17 mouse cellular contexts compared by ENCODE assay signal in the genomic region with DNA sequence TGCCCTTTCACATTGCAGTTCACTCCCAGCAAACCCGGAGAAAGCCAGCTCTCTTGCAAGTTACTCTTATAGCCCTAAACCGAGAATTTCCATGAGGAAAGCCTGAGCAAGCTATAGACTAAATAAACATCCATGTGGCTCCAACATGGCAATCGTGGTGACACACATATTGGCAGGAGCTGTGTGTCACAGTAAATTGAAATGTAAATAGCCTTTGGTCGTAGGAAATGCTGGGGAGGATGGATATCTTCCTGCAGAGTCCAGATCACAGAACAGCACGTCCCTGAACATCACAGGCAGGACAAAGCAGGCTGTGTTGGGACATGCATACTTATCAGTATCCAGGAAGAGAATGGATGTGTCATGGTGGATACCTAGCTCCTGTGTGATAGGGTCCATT.
"Had no signal": no experiment of that assay in that cellular context is flagged by ENCODE, and none has a peak within 500 bp of the region (broad histone marks: within the 10 kb centered on the region; RNA-seq: fewer than 3 reads in every experiment).

No protein-coding gene starts in this region.

- H3K27me3 ChIP-seq: liver, embryonic 13.5 days; liver, embryonic 15.5 days; midbrain, embryonic 13.5 days; midbrain, embryonic 15.5 days; neural tube, embryonic 12.5 days; stomach, embryonic 15.5 days had no signal

- H3K9ac ChIP-seq: liver, embryonic 13.5 days; liver, embryonic 15.5 days; liver, postnatal 0 days; midbrain, embryonic 13.5 days; midbrain, embryonic 15.5 days; neural tube, embryonic 12.5 days; stomach, embryonic 15.5 days had no signal

- H3K4me1 ChIP-seq: liver, embryonic 13.5 days; liver, embryonic 15.5 days; megakaryocyte, embryonic 14.5 days; midbrain, embryonic 13.5 days; midbrain, embryonic 15.5 days; neural tube, embryonic 12.5 days; stomach, embryonic 15.5 days had no signal

- H3K4me2 ChIP-seq: liver, embryonic 11.5 days; liver, embryonic 13.5 days; liver, embryonic 15.5 days; midbrain, embryonic 11.5 days; midbrain, embryonic 13.5 days; midbrain, embryonic 15.5 days; neural tube, embryonic 12.5 days; stomach, embryonic 15.5 days had no signal

- H3K27ac ChIP-seq: liver, embryonic 13.5 days; liver, embryonic 15.5 days; macrophage; midbrain, embryonic 13.5 days; midbrain, embryonic 15.5 days; neural tube, embryonic 12.5 days; stomach, embryonic 15.5 days; stomach, postnatal 0 days had no signal

- H3K4me3 ChIP-seq: liver, embryonic 13.5 days; liver, embryonic 15.5 days; megakaryocyte, embryonic 14.5 days; midbrain, embryonic 13.5 days; midbrain, embryonic 15.5 days; neural tube, embryonic 12.5 days; stomach, embryonic 15.5 days had no signal

- ATAC-seq: liver, postnatal 0 days; midbrain, embryonic 13.5 days; midbrain, embryonic 15.5 days had no signal

- H3K9me3 ChIP-seq: liver, embryonic 13.5 days; liver, embryonic 15.5 days; megakaryocyte, embryonic 14.5 days; midbrain, embryonic 13.5 days; midbrain, embryonic 15.5 days; neural tube, embryonic 12.5 days; stomach, embryonic 15.5 days had no signal

- H3K36me3 ChIP-seq: liver, embryonic 13.5 days; liver, embryonic 15.5 days; midbrain, embryonic 13.5 days; midbrain, embryonic 15.5 days; neural tube, embryonic 12.5 days; stomach, embryonic 15.5 days had no signal

- DNase-seq: liver; liver, embryonic 13.5 days; liver, postnatal 0 days; right cerebral cortex, postnatal 14 days; thymus, adult 2 months; thymus, postnatal 25 days; thymus, postnatal 4 days had no signal
